Mouse (Mus musculus) heart, postnatal 14 days (tissue): ENCODE measurements at regions not wholly inside any gene's neighbourhood (a gene's known extent, or its start where the extent isn't known, plus 50 kb on each side); places are given as distances from the start of the nearest gene placed in this dataset.
A peak's percentile ranks its signal among the peaks of the same experiment; 100 is the strongest.

Experiments used
- DNase-seq, 2 experiments: peaks; one replicate each; pipeline ENCODE4 v3.0.0; 2021 to 2022
- intact Hi-C: fragments of 180-260 bp; cut with DNase I; formaldehyde crosslinking; loops from one replicate; pipeline ENCODE4 v1.15.1; 2025

GRCm38 (mm10) chr4:99348674-99349073 lies 53.0 kb downstream of the Gm12689 start:
- intact Hi-C loops, result no loop called here
- no peak for DNase-seq

- DNase-seq, result no peak
These were observed 57.5 kb downstream of the Gm12689 start for GRCm38 (mm10) chr4:99353122-99353774.

GRCm38 (mm10) chr4:99354241-99354640 lies 58.5 kb downstream of the Gm12689 start:
- DNase-seq, result no peak
- intact Hi-C loops, result no loop called here

More at GRCm38 (mm10) chr4:99353122-99353774, 57.5 kb downstream of the Gm12689 start:
- intact Hi-C loops, result no loop called here

GRCm38 (mm10) chr4:99354835-99355234 lies 59.1 kb downstream of the Gm12689 start:
- intact Hi-C loops, result no loop called here
- DNase-seq, result no peak

- intact Hi-C loops, result no loop called here
- DNase-seq, result peak; percentile 51 to 52
These were observed 72.3 kb downstream of the Gm12689 start for GRCm38 (mm10) chr4:99368036-99368435.

- intact Hi-C loops, result no loop called here
- no peak for DNase-seq
These were observed 75.5 kb downstream of the Gm12689 start for GRCm38 (mm10) chr4:99371162-99371561.

- DNase-seq, result no peak
These were observed 80.5 kb downstream of the Gm12689 start for GRCm38 (mm10) chr4:99376171-99376570.

GRCm38 (mm10) chr4:99376911-99377310 lies 81.2 kb downstream of the Gm12689 start:
- no peak for DNase-seq
- intact Hi-C loops, result no loop called here

More at GRCm38 (mm10) chr4:99376171-99376570, 80.5 kb downstream of the Gm12689 start:
- intact Hi-C loops, result no loop called here

GRCm38 (mm10) chr4:99379983-99380382 lies 84.3 kb downstream of the Gm12689 start:
- DNase-seq, result no peak
- intact Hi-C loops, result no loop called here

GRCm38 (mm10) chr4:99385381-99385780 lies 89.7 kb downstream of the Gm12689 start:
- intact Hi-C loops, result no loop called here
- DNase-seq, result no peak

- DNase-seq, result no peak
- intact Hi-C loops, result no loop called here
These were observed 93.7 kb downstream of the Gm12689 start for GRCm38 (mm10) chr4:99389428-99389827.

- intact Hi-C loops, result no loop called here
- DNase-seq, result no peak
These were observed 97.3 kb downstream of the Gm12689 start for GRCm38 (mm10) chr4:99392986-99393385.

GRCm38 (mm10) chr4:99394244-99394643 lies 98.5 kb downstream of the Gm12689 start:
- intact Hi-C loops, result no loop called here
- no peak for DNase-seq

- intact Hi-C loops, result no loop called here
- DNase-seq, result no peak
These were observed 111.8 kb downstream of the Gm12689 start for GRCm38 (mm10) chr4:99407466-99407865.

- intact Hi-C loops, result no loop called here
- DNase-seq, result no peak
These were observed 127.7 kb downstream of the Gm12689 start for GRCm38 (mm10) chr4:99423449-99423848.

GRCm38 (mm10) chr4:99445077-99445754 lies 149.5 kb downstream of the Gm12689 start:
- intact Hi-C loops, result loop anchor here (5.0 kb wide), 1 partner anchor 148 kb away; the partner anchor contains the start of gene Gm12689
- DNase-seq, result peak in 1 of 2 experiments; percentile 2

GRCm38 (mm10) chr4:99445755-99446128 lies 150.0 kb downstream of the Gm12689 start:
- intact Hi-C loops, result loop anchor here (5.0 kb wide), 1 partner anchor 148 kb away; the partner anchor contains the start of gene Gm12689
- DNase-seq, result no peak

GRCm38 (mm10) chr4:99458984-99459383 lies 163.3 kb downstream of the Gm12689 start:
- no peak for DNase-seq
- intact Hi-C loops, result no loop called here

GRCm38 (mm10) chr4:99459436-99459835 lies 163.7 kb downstream of the Gm12689 start:
- intact Hi-C loops, result no loop called here
- peak; percentile 3 to 21 for DNase-seq

- intact Hi-C loops, result no loop called here
These were observed 169.8 kb downstream of the Gm12689 start for GRCm38 (mm10) chr4:99465493-99465892.

GRCm38 (mm10) chr4:99475701-99476218 lies 180.1 kb downstream of the Gm12689 start:
- intact Hi-C loops, result no loop called here
- no peak for DNase-seq

More at GRCm38 (mm10) chr4:99465493-99465892, 169.8 kb downstream of the Gm12689 start:
- DNase-seq, result no peak

GRCm38 (mm10) chr4:99484271-99484670 lies 171.8 kb upstream of the Foxd3 start:
- intact Hi-C loops, result no loop called here
- DNase-seq, result no peak
